Mouse (Mus musculus) heart, embryonic 16.5 days (tissue): ENCODE measurements around the gene Ogfrl1. TPM values are rescaled to one million over a fixed set of nuclear protein-coding genes. Genes with fewer than 3 reads are reported as not detected.

Source experiments
- ATAC-seq: fragments of 200-750 bp; cut with Nextera tagmentation; replicated peaks from 2 replicates; pipeline ENCODE4 v1.8.0; 2017; ENCODE audit warnings: moderate number of reproducible peaks; ENCODE audit not compliant: insufficient read depth, low FRiP score; ENCODE audit errors: extremely low read depth
- H3K27ac ChIP-seq: fragments of 300-500 bp; sonication (generic); 2 replicates; pipeline ENCODE4 v1.5.1; 2014; ENCODE audit warnings: mild to moderate bottlenecking, low read length, control low read depth, moderate library complexity
- H3K27me3 ChIP-seq: fragments of 300-500 bp; sonication (generic); 2 replicates; pipeline ENCODE4 v1.6.1; 2014; ENCODE audit warnings: low read length, mixed read lengths; ENCODE audit not compliant: control insufficient read depth, insufficient read depth
- H3K36me3 ChIP-seq: fragments of 300-500 bp; sonication (generic); 2 replicates; pipeline ENCODE4 v1.6.1; 2014; ENCODE audit not compliant: control insufficient read depth, insufficient read depth
- H3K4me1 ChIP-seq: fragments of 300-500 bp; sonication (generic); 2 replicates; pipeline ENCODE4 v1.6.1; 2014; ENCODE audit warnings: low read length, mixed read lengths; ENCODE audit not compliant: control insufficient read depth, insufficient read depth
- H3K4me2 ChIP-seq: fragments of 300-500 bp; sonication (generic); 2 replicates; pipeline ENCODE4 v1.6.1; 2014; ENCODE audit warnings: low read depth, mild to moderate bottlenecking, control low read depth, low read length
- H3K4me3 ChIP-seq: fragments of 300-500 bp; sonication (generic); 2 replicates; pipeline ENCODE4 v1.5.1; 2014; ENCODE audit warnings: mild to moderate bottlenecking, control low read depth, low read length
- H3K9ac ChIP-seq: fragments of 300-500 bp; sonication (generic); 2 replicates; pipeline ENCODE4 v1.6.1; 2014; ENCODE audit warnings: low read length, control low read depth
- H3K9me3 ChIP-seq: fragments of 300-500 bp; sonication (generic); replicated peaks from 2 replicates; pipeline ENCODE4 v1.6.1; 2016; ENCODE audit warnings: low read length; ENCODE audit not compliant: control insufficient read depth
- WGBS: fragments of 180-500 bp; shearing (Covaris S2); extraction: QIAGEN DNeasy Blood & Tissue Kit; methylation state at CpG from one replicate; pipeline ENCODE4 v1.1.7; 2014; 5-methylcytosine and 5-hydroxymethylcytosine counted together
- polyA plus RNA-seq: library from polyadenylated mRNA; unstranded; fragments of >200 nt; fragmentation: Nextera tagmentation; extraction: Ambion mirVana; gene quantifications from 2 replicates; pipeline ENCODE4 v1.2.1, GENCODE M21; 2015

Gene Ogfrl1
- polyA plus RNA-seq, 1 experiment from 2014 or later: 5.7 TPM

- H3K9ac ChIP-seq: no peak overlapping the region
- 79% methylated on average over 6 of the region's 6 CpGs for WGBS
Observed at GRCm38 (mm10) chr1:23379321-23379720, 18.3 kb downstream of the Ogfrl1 start.

DNA sequence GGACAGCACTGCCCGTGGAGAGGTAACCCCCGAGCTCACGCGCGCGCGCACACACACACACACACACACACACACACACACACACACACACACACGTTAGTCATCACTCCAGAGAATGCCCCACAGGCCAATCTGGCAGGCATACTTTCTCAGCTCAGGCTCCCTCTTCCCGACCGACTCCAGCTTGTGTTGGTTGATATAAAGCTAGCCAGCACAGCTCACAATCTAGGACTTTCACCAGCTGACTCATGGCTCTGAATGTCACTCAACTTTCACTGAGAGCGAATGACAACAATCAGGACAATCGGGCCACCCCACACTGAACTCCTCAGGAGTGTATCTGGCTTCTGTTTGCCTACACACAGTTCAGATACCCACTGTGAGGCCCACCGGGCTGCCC is 20.0 kb downstream of the Ogfrl1 start:
- H3K27ac ChIP-seq: peak overlapping the region; percentile 62; the same call in 1 of the 2 replicates
- H3K9me3 ChIP-seq: no peaks in the 10 kb centered on the region
- H3K9ac ChIP-seq: no peak overlapping the region
- H3K4me1 ChIP-seq: peaks cover 21% of the 10 kb centered on the region
- peak; percentile 69 for ATAC-seq
- 45% methylated on average over 13 of the region's 13 CpGs for WGBS
- peak overlapping the region; percentile 39 for H3K4me2 ChIP-seq
- H3K36me3 ChIP-seq: 0 out of 2 replicates have a peak, but pooled peaks cover 4% of the 10 kb centered on the region
- no peak overlapping the region; the same call in 1 of the 2 replicates for H3K4me3 ChIP-seq
- no peaks in the 10 kb centered on the region for H3K27me3 ChIP-seq

More at GRCm38 (mm10) chr1:23379321-23379720, 18.3 kb downstream of the Ogfrl1 start:
- no peaks in the 10 kb centered on the region for H3K9me3 ChIP-seq
- no peak overlapping the region for H3K27ac ChIP-seq
- no peak for ATAC-seq
- 0 out of 2 replicates have a peak, but pooled peaks cover 4% of the 10 kb centered on the region for H3K36me3 ChIP-seq
- H3K27me3 ChIP-seq: no peaks in the 10 kb centered on the region
- peak overlapping the region; percentile 26 for H3K4me2 ChIP-seq
- peaks cover 25% of the 10 kb centered on the region for H3K4me1 ChIP-seq
- no peak overlapping the region for H3K4me3 ChIP-seq

DNA sequence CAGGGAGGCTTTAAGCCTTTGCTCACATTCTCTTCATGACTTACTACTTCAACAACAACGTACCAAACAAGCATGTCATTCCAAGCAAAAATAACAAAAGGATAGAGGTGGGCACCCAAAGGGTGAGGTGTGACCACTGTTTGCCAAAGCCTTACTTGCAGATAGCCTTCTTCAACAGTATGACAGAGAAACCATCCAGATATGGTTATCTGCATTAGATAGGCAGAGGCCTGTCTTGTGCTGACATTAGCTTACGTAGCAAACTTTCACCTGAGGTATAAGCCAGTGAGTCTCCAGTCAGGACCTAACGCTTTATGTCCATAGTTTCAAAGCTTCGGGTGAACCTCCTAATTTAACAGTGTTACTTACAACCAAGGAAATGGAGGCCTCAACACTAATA is 23.4 kb downstream of the Ogfrl1 start:
- no peaks in the 10 kb centered on the region for H3K27me3 ChIP-seq
- H3K4me2 ChIP-seq: no peak overlapping the region
- H3K4me1 ChIP-seq: peaks cover 5% of the 10 kb centered on the region
- WGBS: 86% methylated on average over 4 of the region's 4 CpGs
- no peak for ATAC-seq
- peaks cover 4% of the 10 kb centered on the region; the same call in 1 of the 2 replicates for H3K36me3 ChIP-seq
- H3K9me3 ChIP-seq: no peaks in the 10 kb centered on the region
- no peak overlapping the region for H3K27ac ChIP-seq
- no peak overlapping the region for H3K9ac ChIP-seq
- no peak overlapping the region for H3K4me3 ChIP-seq

DNA sequence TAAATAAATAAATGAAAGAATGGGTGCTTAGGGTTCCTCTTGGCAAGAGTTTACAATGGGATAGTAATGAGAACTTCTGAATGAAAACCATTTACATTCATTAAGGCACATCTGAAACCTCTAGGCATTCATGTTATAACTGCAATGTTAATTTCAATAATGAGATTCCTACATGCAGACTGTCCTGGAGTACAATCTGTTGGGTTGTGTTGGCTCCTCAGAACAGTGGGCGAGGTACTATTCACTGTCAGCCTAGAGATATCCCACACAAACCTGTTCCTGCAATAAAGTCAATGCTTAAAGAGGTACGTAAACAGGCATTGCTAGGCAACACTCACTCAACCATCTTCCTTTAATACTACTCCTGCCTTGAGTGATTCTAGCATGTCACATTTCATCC is 32.0 kb downstream of the Ogfrl1 start:
- Histone ChIP-seq H3K27me3 (no peaks in the 10 kb centered on the region), H3K27ac (no peak overlapping the region), H3K4me3 (no peak overlapping the region), H3K9me3 (no peaks in the 10 kb centered on the region), H3K4me1 (no peaks in the 10 kb centered on the region), H3K36me3 (no peaks in the 10 kb centered on the region; the same call in 1 of the 2 replicates), H3K9ac (no peak overlapping the region), H3K4me2 (no peak overlapping the region)
- ATAC-seq: no peak
- WGBS: 88% methylated on average over 2 of the region's 2 CpGs

- no peak overlapping the region for H3K4me3 ChIP-seq
- H3K36me3 ChIP-seq: no peaks in the 10 kb centered on the region
- H3K27ac ChIP-seq: no peak overlapping the region
- ATAC-seq: no peak
- WGBS: 85% methylated on average over 6 of the region's 6 CpGs
- H3K4me2 ChIP-seq: no peak overlapping the region
- H3K9ac ChIP-seq: no peak overlapping the region
- no peaks in the 10 kb centered on the region for H3K4me1 ChIP-seq
- no peaks in the 10 kb centered on the region for H3K9me3 ChIP-seq
- no peaks in the 10 kb centered on the region for H3K27me3 ChIP-seq
Observed at GRCm38 (mm10) chr1:23352895-23353294, 44.7 kb downstream of the Ogfrl1 start.

GRCm38 (mm10) chr1:23351756-23352155 is 45.8 kb downstream of the Ogfrl1 start:
- Histone ChIP-seq H3K4me1 (no peaks in the 10 kb centered on the region), H3K4me3 (no peak overlapping the region), H3K9ac (no peak overlapping the region), H3K4me2 (no peak overlapping the region), H3K27ac (no peak overlapping the region), H3K9me3 (no peaks in the 10 kb centered on the region), H3K27me3 (no peaks in the 10 kb centered on the region), H3K36me3 (no peaks in the 10 kb centered on the region)
- WGBS: 48% methylated on average over 4 of the region's 4 CpGs
- no peak for ATAC-seq

DNA sequence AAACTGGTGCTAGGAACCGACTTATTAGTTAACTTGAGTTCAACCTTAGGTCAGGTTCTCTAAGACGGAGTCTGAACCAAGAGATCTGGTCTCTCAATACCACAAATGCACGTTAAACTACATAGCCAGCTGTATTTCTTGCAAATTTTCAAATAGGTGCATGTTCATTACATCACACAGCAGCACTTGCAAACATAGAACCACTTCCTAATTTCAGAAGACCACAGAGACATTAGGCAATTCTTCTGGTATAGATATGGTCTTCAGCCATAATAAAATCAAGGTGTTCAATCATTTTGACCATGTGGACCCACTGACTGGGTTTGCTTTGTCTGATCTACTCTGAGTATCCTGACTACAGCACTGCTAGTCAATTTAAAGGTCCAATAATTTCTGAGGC is 51.9 kb downstream of the Ogfrl1 start:
- no peak overlapping the region for H3K9ac ChIP-seq
- 79% methylated on average over 3 of the region's 3 CpGs for WGBS
- no peak overlapping the region for H3K27ac ChIP-seq
- H3K4me2 ChIP-seq: no peak overlapping the region
- no peaks in the 10 kb centered on the region for H3K9me3 ChIP-seq
- H3K27me3 ChIP-seq: no peaks in the 10 kb centered on the region
- no peaks in the 10 kb centered on the region for H3K4me1 ChIP-seq
- H3K4me3 ChIP-seq: no peak overlapping the region
- no peaks in the 10 kb centered on the region for H3K36me3 ChIP-seq
- no peak for ATAC-seq

- 79% methylated on average over 4 of the region's 4 CpGs for WGBS
- Histone ChIP-seq H3K36me3 (no peaks in the 10 kb centered on the region), H3K4me3 (no peak overlapping the region), H3K4me2 (no peak overlapping the region), H3K9me3 (no peaks in the 10 kb centered on the region), H3K9ac (no peak overlapping the region), H3K27ac (no peak overlapping the region), H3K4me1 (no peaks in the 10 kb centered on the region), H3K27me3 (no peaks in the 10 kb centered on the region)
- ATAC-seq: no peak
Observed at GRCm38 (mm10) chr1:23342864-23343263, 54.7 kb downstream of the Ogfrl1 start.

GRCm38 (mm10) chr1:23342224-23342623 is 55.3 kb downstream of the Ogfrl1 start:
- Histone ChIP-seq H3K4me3 (no peak overlapping the region), H3K27me3 (no peaks in the 10 kb centered on the region), H3K9ac (no peak overlapping the region), H3K36me3 (no peaks in the 10 kb centered on the region), H3K4me1 (no peaks in the 10 kb centered on the region), H3K9me3 (no peaks in the 10 kb centered on the region), H3K4me2 (no peak overlapping the region), H3K27ac (no peak overlapping the region)
- ATAC-seq: no peak
- 71% methylated on average over 3 of the region's 3 CpGs for WGBS
